Mouse (Mus musculus) urinary bladder, postnatal 14 days (tissue): ENCODE data around the gene Slu7.

Experiments used
- DNase-seq: peaks from one replicate; pipeline ENCODE4 v3.0.0; 2021; ENCODE audit warnings: low spot score

Gene Slu7

GRCm38 (mm10) chr11:43433254-43434023, at the start of gene Slu7:
TSS of gene Slu7 (plus strand) at chr11:43433744.
- DNase-seq: peak; percentile 77

- DNase-seq: peak; percentile 42
Observed at GRCm38 (mm10) chr11:43385055-43385649, 48.4 kb upstream of the Slu7 start.

- no peak for DNase-seq
Observed at GRCm38 (mm10) chr11:43385716-43386115, 47.8 kb upstream of the Slu7 start.

GRCm38 (mm10) chr11:43387004-43387880, 46.3 kb upstream of the Slu7 start:
- no peak for DNase-seq

GRCm38 (mm10) chr11:43388122-43389097, 45.1 kb upstream of the Slu7 start:
- DNase-seq: no peak

GRCm38 (mm10) chr11:43389118-43389517, 44.4 kb upstream of the Slu7 start:
- no peak for DNase-seq

- DNase-seq: no peak
Observed at GRCm38 (mm10) chr11:43392757-43393156, 40.8 kb upstream of the Slu7 start.

- DNase-seq: no peak
Observed at GRCm38 (mm10) chr11:43393325-43393724, 40.2 kb upstream of the Slu7 start.

- DNase-seq: peak; percentile 26
Observed at GRCm38 (mm10) chr11:43395073-43395948, 38.2 kb upstream of the Slu7 start.

GRCm38 (mm10) chr11:43396246-43396645, 37.3 kb upstream of the Slu7 start:
- DNase-seq: no peak

- no peak for DNase-seq
Observed at GRCm38 (mm10) chr11:43396672-43397071, 36.9 kb upstream of the Slu7 start.

GRCm38 (mm10) chr11:43399297-43399696, 34.2 kb upstream of the Slu7 start:
- DNase-seq: no peak

- DNase-seq: no peak
Observed at GRCm38 (mm10) chr11:43400131-43400530, 33.4 kb upstream of the Slu7 start.

- no peak for DNase-seq
Observed at GRCm38 (mm10) chr11:43404150-43404807, 29.3 kb upstream of the Slu7 start.

- DNase-seq: no peak
Observed at GRCm38 (mm10) chr11:43408888-43409287, 24.7 kb upstream of the Slu7 start.

- DNase-seq: no peak
Observed at GRCm38 (mm10) chr11:43410291-43410690, 23.3 kb upstream of the Slu7 start.

- peak; percentile 60 for DNase-seq
Observed at GRCm38 (mm10) chr11:43411413-43411812, 22.1 kb upstream of the Slu7 start.

GRCm38 (mm10) chr11:43412771-43413451, 20.6 kb upstream of the Slu7 start:
- peak; percentile 79 for DNase-seq

- no peak for DNase-seq
Observed at GRCm38 (mm10) chr11:43417201-43417600, 16.3 kb upstream of the Slu7 start.
